Mouse (Mus musculus) stomach, postnatal 0 days (tissue): ENCODE measurements around the gene Ccdc38. TPM values are rescaled to one million over a fixed set of nuclear protein-coding genes. Genes with fewer than 3 reads are reported as not detected.

ENCODE experiments used
- ATAC-seq: fragments of 200-750 bp; cut with Nextera tagmentation; 2 replicates; pipeline ENCODE4 v1.8.0; 2017; ENCODE audit not compliant: low FRiP score, low TSS enrichment
- DNase-seq: peaks from one replicate; pipeline ENCODE4 v3.0.0-alpha.2; 2016; ENCODE audit warnings: low spot score
- H3K27ac ChIP-seq: fragments of 300-500 bp; sonication (generic); replicated peaks from 2 replicates; pipeline ENCODE4 v1.5.1; 2014; ENCODE audit warnings: mild to moderate bottlenecking, control low read depth
- H3K27me3 ChIP-seq: fragments of 300-500 bp; sonication (generic); 2 replicates; pipeline ENCODE4 v1.6.1; 2014; ENCODE audit warnings: low read length; ENCODE audit not compliant: control insufficient read depth, insufficient read depth
- H3K36me3 ChIP-seq: fragments of 300-500 bp; sonication (generic); 2 replicates; pipeline ENCODE4 v1.6.1; 2014; ENCODE audit warnings: low read length, mixed read lengths; ENCODE audit not compliant: control insufficient read depth, insufficient read depth
- H3K4me1 ChIP-seq: fragments of 300-500 bp; sonication (generic); replicated peaks from 2 replicates; pipeline ENCODE4 v1.6.1; 2014; ENCODE audit warnings: antibody characterized with exemption; ENCODE audit not compliant: control insufficient read depth, insufficient read depth
- H3K4me2 ChIP-seq: fragments of 300-500 bp; sonication (generic); replicated peaks from 2 replicates; pipeline ENCODE4 v1.6.1; 2014; ENCODE audit warnings: low read depth, mild to moderate bottlenecking, control low read depth, moderate library complexity
- H3K4me3 ChIP-seq: fragments of 300-500 bp; sonication (generic); 2 replicates; pipeline ENCODE4 v1.5.1; 2014; ENCODE audit warnings: low read depth, low read length, control low read depth
- H3K9ac ChIP-seq: fragments of 300-500 bp; sonication (generic); 2 replicates; pipeline ENCODE4 v1.6.1; 2014; ENCODE audit warnings: mild to moderate bottlenecking, low read length, control low read depth, mixed read lengths
- H3K9me3 ChIP-seq: fragments of 300-500 bp; sonication (generic); 2 replicates; pipeline ENCODE4 v1.6.1; 2016; ENCODE audit warnings: low read length; ENCODE audit not compliant: control insufficient read depth
- CTCF ChIP-seq: IDR thresholded peaks from 2 replicates; pipeline ENCODE4 v1.5.1; 2016; ENCODE audit warnings: antibody characterized with exemption, low read depth, mild to moderate bottlenecking, moderate library complexity
- EP300 ChIP-seq: optimal IDR thresholded peaks from 2 replicates; pipeline ENCODE3; 2016; ENCODE audit warnings: antibody characterized with exemption
- WGBS: fragments of 180-500 bp; shearing (Covaris S2); extraction: QIAGEN DNeasy Blood & Tissue Kit; methylation state at CpG from one replicate; pipeline ENCODE4 v1.1.7; 2014; 5-methylcytosine and 5-hydroxymethylcytosine counted together
- polyA plus RNA-seq: library from polyadenylated mRNA; unstranded; fragments of >200 nt; fragmentation: Nextera tagmentation; extraction: Ambion mirVana; gene quantifications from 2 replicates; pipeline ENCODE4 v1.2.1, GENCODE M21; 2015

Ccdc38 gene
- polyA plus RNA-seq, 1 experiment from 2014 or later: 0.45 TPM

DNA sequence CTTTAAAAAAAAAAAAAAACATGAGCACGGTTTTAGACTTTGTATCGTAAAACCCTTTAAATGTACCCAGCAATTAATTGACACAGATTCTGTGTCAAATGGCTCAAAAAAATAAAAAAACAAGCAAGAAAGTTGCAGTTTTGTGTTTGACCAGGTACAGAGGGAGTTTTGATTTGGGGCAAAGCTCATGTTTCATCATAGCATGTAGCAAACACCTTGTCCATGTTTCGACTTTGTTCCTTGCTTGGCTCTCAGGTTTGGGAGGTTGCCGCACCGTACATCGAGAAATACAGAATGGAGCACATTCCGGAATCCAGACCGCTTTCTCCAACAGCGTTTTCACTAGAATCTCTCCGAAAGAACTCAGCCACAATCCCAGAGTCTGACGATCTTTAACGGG lies 24.5 kb upstream of the Ccdc38 start:
- H3K27ac ChIP-seq: no peak overlapping the region
- no peak for DNase-seq
- H3K4me3 ChIP-seq: no peak overlapping the region
- no peaks in the 10 kb centered on the region for H3K27me3 ChIP-seq
- no peak overlapping the region for H3K4me2 ChIP-seq
- TF ChIP-seq EP300: no peak
- no peak for TF ChIP-seq CTCF
- ATAC-seq: no peak
- no peaks in the 10 kb centered on the region for H3K9me3 ChIP-seq
- WGBS: 77% methylated on average over 12 of the region's 12 CpGs
- H3K9ac ChIP-seq: no peak overlapping the region
- no peaks in the 10 kb centered on the region for H3K4me1 ChIP-seq
- H3K36me3 ChIP-seq: no peaks in the 10 kb centered on the region

DNA sequence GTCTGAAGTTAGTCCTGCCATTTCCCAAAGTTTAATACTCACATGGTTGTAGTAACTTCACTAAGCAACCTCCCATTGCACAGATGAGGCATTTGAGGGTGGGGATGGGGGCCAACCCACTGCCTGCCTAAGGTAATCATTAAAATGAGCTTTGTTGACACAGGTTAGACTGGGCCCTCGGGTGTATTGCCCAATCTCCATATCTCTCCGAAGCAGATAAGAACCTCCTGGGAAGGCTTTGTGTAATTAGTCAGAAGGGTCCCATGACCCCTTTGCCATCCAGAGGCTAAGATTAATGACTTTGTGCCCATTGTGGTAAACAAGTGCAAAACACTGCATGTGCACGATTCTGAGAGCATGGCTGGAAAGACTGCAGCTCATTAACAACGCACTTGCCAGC lies 22.7 kb upstream of the Ccdc38 start:
- WGBS: 13% methylated on average over 4 of the region's 4 CpGs

DNA sequence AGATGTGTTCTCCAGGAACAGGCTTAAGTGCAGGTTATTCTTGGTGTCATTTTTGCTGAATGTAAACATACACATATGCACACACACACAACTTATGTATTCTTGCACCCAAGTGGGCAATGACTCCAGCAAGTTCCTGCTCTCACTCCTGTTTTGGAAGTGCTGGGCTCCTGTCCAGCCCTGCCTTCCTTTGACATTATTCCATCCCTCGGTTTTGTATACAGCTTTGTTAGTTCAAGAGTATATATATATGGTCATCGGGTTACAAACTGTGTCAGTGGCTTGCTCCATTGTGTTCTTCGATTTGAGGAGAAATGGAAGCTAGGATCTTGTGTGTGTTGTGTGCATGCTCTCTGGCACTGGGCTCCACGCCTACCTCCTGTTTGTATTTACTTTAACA lies 22.2 kb upstream of the Ccdc38 start:
- no peak for TF ChIP-seq CTCF
- no peaks in the 10 kb centered on the region for H3K36me3 ChIP-seq
- no peak overlapping the region for H3K9ac ChIP-seq
- no peak overlapping the region for H3K4me2 ChIP-seq
- no peak overlapping the region for H3K27ac ChIP-seq
- 53% methylated on average over 4 of the region's 4 CpGs for WGBS
- no peaks in the 10 kb centered on the region for H3K9me3 ChIP-seq
- H3K4me3 ChIP-seq: no peak overlapping the region
- ATAC-seq: no peak
- H3K27me3 ChIP-seq: no peaks in the 10 kb centered on the region
- DNase-seq: no peak
- H3K4me1 ChIP-seq: no peaks in the 10 kb centered on the region

More for the DNA sequence above, 22.7 kb upstream of the Ccdc38 start:
- no peak overlapping the region for H3K4me2 ChIP-seq
- no peak overlapping the region for H3K4me3 ChIP-seq
- TF ChIP-seq EP300 (no peak), CTCF (no peak)
- DNase-seq (peak; percentile 15), ATAC-seq (no peak)
- H3K9ac ChIP-seq: no peak overlapping the region
- no peaks in the 10 kb centered on the region for H3K36me3 ChIP-seq
- no peaks in the 10 kb centered on the region for H3K27me3 ChIP-seq
- no peaks in the 10 kb centered on the region for H3K9me3 ChIP-seq
- no peak overlapping the region for H3K27ac ChIP-seq
- no peaks in the 10 kb centered on the region for H3K4me1 ChIP-seq

DNA sequence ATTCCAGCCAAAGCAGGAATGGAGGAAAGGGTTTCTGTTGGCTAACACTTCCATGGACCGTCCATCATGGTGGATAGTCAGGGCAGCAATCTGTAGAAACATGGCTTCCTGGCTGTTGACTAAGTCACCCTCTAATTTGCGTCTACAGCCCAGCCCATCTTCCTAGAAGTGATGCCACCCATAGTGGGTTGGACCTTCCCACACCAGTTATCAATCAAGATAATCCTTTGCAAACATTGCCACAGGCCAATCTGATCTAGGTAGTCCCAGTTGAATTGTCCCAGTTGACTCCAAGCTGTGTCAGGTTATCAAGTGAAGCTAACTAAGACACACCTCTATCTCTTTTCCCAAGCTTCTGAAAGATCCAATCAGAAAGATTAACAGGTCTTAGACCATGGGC lies 21.8 kb upstream of the Ccdc38 start:
- Histone ChIP-seq H3K4me3 (no peak overlapping the region), H3K27me3 (no peaks in the 10 kb centered on the region), H3K36me3 (no peaks in the 10 kb centered on the region), H3K9me3 (no peaks in the 10 kb centered on the region), H3K27ac (no peak overlapping the region), H3K4me2 (no peak overlapping the region), H3K9ac (no peak overlapping the region), H3K4me1 (no peaks in the 10 kb centered on the region)
- ATAC-seq: 0 out of 2 replicates have a peak, but pooled peaks have one; percentile 18
- no peak for TF ChIP-seq CTCF
- no peak for TF ChIP-seq EP300
- no peak for DNase-seq
- WGBS: 72% methylated on average over 2 of the region's 2 CpGs

DNA sequence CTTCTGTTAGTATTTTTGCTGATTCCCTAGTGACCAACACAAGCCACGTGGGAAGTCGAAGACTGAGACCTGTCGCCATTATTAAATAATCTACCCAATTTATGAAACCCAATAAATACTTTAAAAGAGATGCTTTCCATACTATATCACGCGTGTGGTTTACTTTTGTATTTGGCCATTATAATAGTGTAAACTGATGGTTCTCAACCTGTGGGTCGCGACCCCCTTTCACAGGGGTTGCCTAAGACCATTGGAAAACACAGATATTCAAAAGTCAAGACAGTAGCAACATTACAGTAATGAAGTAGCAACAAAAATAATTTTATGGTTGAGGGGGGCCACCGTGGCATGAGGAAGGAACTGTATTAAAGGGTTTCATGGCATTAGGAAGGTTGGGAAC lies 21.3 kb upstream of the Ccdc38 start:
- ATAC-seq: no peak

DNA sequence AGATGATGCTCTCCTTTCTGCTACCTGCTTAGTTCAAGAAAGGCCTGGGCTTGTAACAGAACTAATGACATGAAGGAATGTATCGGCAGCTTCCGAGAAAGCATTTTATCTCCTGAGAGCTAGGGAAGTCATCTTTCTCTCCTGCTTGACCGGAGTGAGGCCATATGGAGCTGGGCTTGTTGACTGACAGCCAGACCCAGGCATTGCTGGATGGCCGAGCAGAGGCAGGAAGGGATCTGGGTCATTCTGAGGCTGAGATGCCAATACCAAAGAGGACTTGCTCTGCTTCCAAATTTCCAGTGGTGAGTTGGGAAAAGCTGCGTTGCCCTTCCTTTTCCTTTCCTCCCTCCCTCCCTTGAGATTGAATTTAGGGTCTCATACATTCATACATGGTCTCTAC lies 20.7 kb upstream of the Ccdc38 start:
- 69% methylated on average over 5 of the region's 5 CpGs for WGBS
- no peak for DNase-seq
- ATAC-seq: no peak
- Histone ChIP-seq H3K4me3 (no peak overlapping the region), H3K9ac (no peak overlapping the region), H3K9me3 (no peaks in the 10 kb centered on the region), H3K27me3 (no peaks in the 10 kb centered on the region), H3K4me2 (no peak overlapping the region), H3K4me1 (no peaks in the 10 kb centered on the region), H3K36me3 (no peaks in the 10 kb centered on the region), H3K27ac (no peak overlapping the region)
- TF ChIP-seq EP300 (no peak), CTCF (no peak)

More for the DNA sequence above, 21.3 kb upstream of the Ccdc38 start:
- no peaks in the 10 kb centered on the region for H3K9me3 ChIP-seq
- TF ChIP-seq EP300 (no peak), CTCF (no peak)
- no peak overlapping the region for H3K27ac ChIP-seq
- 91% methylated on average over 8 of the region's 8 CpGs for WGBS
- no peaks in the 10 kb centered on the region for H3K4me1 ChIP-seq
- H3K36me3 ChIP-seq: no peaks in the 10 kb centered on the region
- no peak overlapping the region for H3K9ac ChIP-seq
- no peak for DNase-seq
- H3K27me3 ChIP-seq: no peaks in the 10 kb centered on the region
- no peak overlapping the region for H3K4me3 ChIP-seq
- H3K4me2 ChIP-seq: no peak overlapping the region
